Mouse (Mus musculus): ENCODE results near the gene Bmpr2. TPM values are rescaled to one million over a fixed set of nuclear protein-coding genes. Genes with fewer than 3 reads are reported as not detected.

The Bmpr2 gene
- total RNA-seq, 2 experiments from 2014 or later, result 46.8 to 47.8 TPM

GRCm38 (mm10) chr1:59888018-59888417, 124.8 kb downstream of the Bmpr2 start:
- intact Hi-C loops (cut with DNase I), result loop anchor here (10.0 kb wide), 1 partner anchor 207 kb away; the partner anchor contains the start of genes Carf and Wdr12
- TF ChIP-seq CTCF (IDR thresholded peaks at IDR 0.05), result no peak
- no peak for DNase-seq
- Histone ChIP-seq H3K4me3 (no peak overlapping the region), H3K27ac (no peak overlapping the region; the same call in 1 of the 2 replicates)

- no peak overlapping the region for H3K27ac ChIP-seq
- no peak for DNase-seq
- no peak for TF ChIP-seq CTCF (IDR thresholded peaks at IDR 0.05)
- intact Hi-C loops (cut with DNase I), result no loop called here
- H3K4me3 ChIP-seq, result no peak overlapping the region
These were observed 128.0 kb downstream of the Bmpr2 start for GRCm38 (mm10) chr1:59891185-59891584.

- intact Hi-C loops (cut with DNase I), result no loop called here
- peak; percentile 17; the same call in 1 of the 2 replicates for TF ChIP-seq CTCF (IDR thresholded peaks at IDR 0.05)
These were observed 129.6 kb downstream of the Bmpr2 start for GRCm38 (mm10) chr1:59892777-59893176.

GRCm38 (mm10) chr1:59894025-59894424, 130.8 kb downstream of the Bmpr2 start:
- DNase-seq, result no peak
- intact Hi-C loops (cut with DNase I), result no loop called here

More at GRCm38 (mm10) chr1:59892777-59893176, 129.6 kb downstream of the Bmpr2 start:
- DNase-seq, result no peak
- Histone ChIP-seq H3K4me3 (no peak overlapping the region), H3K27ac (no peak overlapping the region)

GRCm38 (mm10) chr1:59895456-59895855, 132.3 kb downstream of the Bmpr2 start:
- no peak for TF ChIP-seq CTCF (IDR thresholded peaks at IDR 0.05)
- H3K4me3 ChIP-seq, result no peak overlapping the region
- DNase-seq, result peak; percentile 65
- intact Hi-C loops (cut with DNase I), result no loop called here
- H3K27ac ChIP-seq, result no peak overlapping the region

More at GRCm38 (mm10) chr1:59894025-59894424, 130.8 kb downstream of the Bmpr2 start:
- Histone ChIP-seq H3K27ac (no peak overlapping the region), H3K4me3 (no peak overlapping the region)
- no peak for TF ChIP-seq CTCF (IDR thresholded peaks at IDR 0.05)

- no peak for TF ChIP-seq CTCF (IDR thresholded peaks at IDR 0.05)
- H3K4me3 ChIP-seq, result no peak overlapping the region
- DNase-seq, result no peak
- H3K27ac ChIP-seq, result no peak overlapping the region
- intact Hi-C loops (cut with DNase I), result no loop called here
These were observed 134.1 kb downstream of the Bmpr2 start for GRCm38 (mm10) chr1:59897147-59897798.

GRCm38 (mm10) chr1:59899679-59900078, 136.5 kb downstream of the Bmpr2 start:
- intact Hi-C loops (cut with DNase I), result no loop called here
- Histone ChIP-seq H3K4me3 (no peak overlapping the region), H3K27ac (no peak overlapping the region)
- no peak for TF ChIP-seq CTCF (IDR thresholded peaks at IDR 0.05)
- DNase-seq, result no peak

GRCm38 (mm10) chr1:59901082-59901876, 138.1 kb downstream of the Bmpr2 start:
- intact Hi-C loops (cut with DNase I), result no loop called here
- TF ChIP-seq CTCF (IDR thresholded peaks at IDR 0.05), result no peak
- DNase-seq, result no peak
- Histone ChIP-seq H3K4me3 (no peak overlapping the region), H3K27ac (0 out of 2 replicates have a peak overlapping the region, but pooled peaks have one; percentile 63)

GRCm38 (mm10) chr1:59902634-59903033, 139.4 kb downstream of the Bmpr2 start:
- TF ChIP-seq CTCF (IDR thresholded peaks at IDR 0.05), result no peak
- H3K4me3 ChIP-seq, result no peak overlapping the region
- DNase-seq, result no peak
- intact Hi-C loops (cut with DNase I), result no loop called here
- peak overlapping the region; percentile 70 for H3K27ac ChIP-seq

GRCm38 (mm10) chr1:59904630-59905295, 141.6 kb downstream of the Bmpr2 start:
- intact Hi-C loops (cut with DNase I), result no loop called here
- Histone ChIP-seq H3K27ac (no peak overlapping the region), H3K4me3 (no peak overlapping the region)
- TF ChIP-seq CTCF (IDR thresholded peaks at IDR 0.05), result no peak
- DNase-seq, result no peak

GRCm38 (mm10) chr1:59905916-59906315, 142.7 kb downstream of the Bmpr2 start:
- Histone ChIP-seq H3K4me3 (no peak overlapping the region), H3K27ac (no peak overlapping the region)
- intact Hi-C loops (cut with DNase I), result no loop called here
- no peak for DNase-seq
- no peak for TF ChIP-seq CTCF (IDR thresholded peaks at IDR 0.05)

GRCm38 (mm10) chr1:59906819-59907521, 143.8 kb downstream of the Bmpr2 start:
- DNase-seq, result no peak
- intact Hi-C loops (cut with DNase I), result no loop called here
- H3K4me3 ChIP-seq, result no peak overlapping the region
- no peak for TF ChIP-seq CTCF (IDR thresholded peaks at IDR 0.05)
- no peak overlapping the region for H3K27ac ChIP-seq

All from gastrocnemius, adult 2 months (tissue).